Mouse (Mus musculus) cerebellum, adult 9-10 months (tissue): ENCODE measurements around the gene Hoxa1.

Experiments used
- DNase-seq: peaks from one replicate; pipeline ENCODE4 v3.0.0; 2022

The Hoxa1 gene

GRCm38 (mm10) chr6:52170166-52170897 lies 12.2 kb upstream of the Hoxa1 start:
- DNase-seq = no peak

DNA sequence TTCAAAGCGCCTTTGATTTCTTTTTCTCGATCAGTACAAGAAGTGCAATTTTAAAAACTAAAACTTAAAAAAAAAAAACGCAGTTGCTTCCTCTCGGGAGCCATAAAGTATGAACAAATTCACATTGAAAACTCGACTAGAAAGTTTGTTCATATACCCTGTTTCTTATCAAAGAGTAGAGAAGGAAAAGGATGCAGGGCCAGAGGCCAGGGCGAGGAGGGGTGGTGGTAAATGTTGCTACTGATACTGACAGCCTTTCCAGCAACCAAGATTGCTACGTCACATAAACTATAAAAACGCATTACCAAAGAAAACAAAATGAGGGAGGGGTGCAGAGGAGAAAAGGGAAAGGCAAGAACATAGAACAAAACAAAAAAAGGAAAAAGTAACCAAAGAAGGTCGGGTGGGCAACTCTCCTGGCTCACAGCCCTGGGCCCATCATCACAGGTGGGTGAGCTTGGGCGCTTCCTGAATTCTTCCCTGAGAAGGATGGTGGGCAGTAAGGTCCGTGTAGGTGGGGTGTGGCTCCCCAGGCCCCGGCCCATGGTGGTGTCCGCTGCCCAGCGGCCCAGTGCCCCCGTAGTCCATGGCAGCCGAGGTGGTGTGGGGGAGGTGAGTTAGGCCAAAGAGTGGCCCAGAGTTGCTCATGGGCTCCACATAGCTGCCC lies 11.5 kb upstream of the Hoxa1 start:
- no peak for DNase-seq

DNA sequence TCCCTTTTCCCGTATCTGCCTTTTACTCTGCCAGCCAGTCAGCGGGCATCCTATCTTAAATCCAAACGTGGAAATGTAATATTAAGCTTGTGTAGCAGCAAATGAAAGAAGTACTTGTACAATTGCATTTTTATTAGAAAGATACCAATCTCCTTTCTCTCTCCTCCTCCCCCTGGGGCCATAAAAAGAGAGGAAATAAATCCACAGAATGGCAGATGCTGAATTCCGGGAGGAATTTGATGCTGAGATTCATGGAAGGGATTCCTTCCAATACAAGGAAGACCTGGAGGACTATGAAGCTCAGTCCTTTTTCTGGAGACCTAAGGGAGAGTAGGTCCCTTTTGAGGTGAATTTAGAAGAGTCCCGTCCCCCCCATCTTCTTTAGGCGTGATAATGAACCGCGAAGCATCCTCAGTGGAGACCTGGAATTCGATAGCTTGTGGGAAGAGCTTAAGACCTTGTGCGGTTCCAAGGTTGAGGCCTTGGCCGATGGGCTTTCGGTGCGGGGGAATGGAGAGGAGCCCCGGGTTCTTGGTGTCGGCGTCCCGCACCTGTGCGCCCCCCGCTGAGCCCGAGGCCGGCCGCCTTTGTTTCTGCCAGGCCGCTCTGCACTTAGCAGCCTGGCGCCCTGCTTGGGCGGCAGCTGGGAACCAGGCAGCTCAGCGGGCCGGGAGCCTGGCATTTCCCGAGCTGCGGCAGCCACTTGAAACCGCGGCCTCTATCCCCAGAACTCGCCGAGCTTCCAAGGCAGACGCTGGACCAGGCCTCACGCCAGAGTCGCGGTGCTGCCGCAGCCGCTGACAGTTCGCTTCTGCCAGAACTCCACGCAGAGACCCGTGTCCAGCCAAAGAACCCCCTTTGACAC lies 10.3 kb upstream of the Hoxa1 start:
- DNase-seq = no peak

GRCm38 (mm10) chr6:52167736-52168161 lies 9.6 kb upstream of the Hoxa1 start:
- DNase-seq = no peak

- DNase-seq = no peak
These were observed 9.1 kb upstream of the Hoxa1 start for GRCm38 (mm10) chr6:52167176-52167575.

- DNase-seq = no peak
These were observed 8.4 kb upstream of the Hoxa1 start for GRCm38 (mm10) chr6:52166431-52167077.

DNA sequence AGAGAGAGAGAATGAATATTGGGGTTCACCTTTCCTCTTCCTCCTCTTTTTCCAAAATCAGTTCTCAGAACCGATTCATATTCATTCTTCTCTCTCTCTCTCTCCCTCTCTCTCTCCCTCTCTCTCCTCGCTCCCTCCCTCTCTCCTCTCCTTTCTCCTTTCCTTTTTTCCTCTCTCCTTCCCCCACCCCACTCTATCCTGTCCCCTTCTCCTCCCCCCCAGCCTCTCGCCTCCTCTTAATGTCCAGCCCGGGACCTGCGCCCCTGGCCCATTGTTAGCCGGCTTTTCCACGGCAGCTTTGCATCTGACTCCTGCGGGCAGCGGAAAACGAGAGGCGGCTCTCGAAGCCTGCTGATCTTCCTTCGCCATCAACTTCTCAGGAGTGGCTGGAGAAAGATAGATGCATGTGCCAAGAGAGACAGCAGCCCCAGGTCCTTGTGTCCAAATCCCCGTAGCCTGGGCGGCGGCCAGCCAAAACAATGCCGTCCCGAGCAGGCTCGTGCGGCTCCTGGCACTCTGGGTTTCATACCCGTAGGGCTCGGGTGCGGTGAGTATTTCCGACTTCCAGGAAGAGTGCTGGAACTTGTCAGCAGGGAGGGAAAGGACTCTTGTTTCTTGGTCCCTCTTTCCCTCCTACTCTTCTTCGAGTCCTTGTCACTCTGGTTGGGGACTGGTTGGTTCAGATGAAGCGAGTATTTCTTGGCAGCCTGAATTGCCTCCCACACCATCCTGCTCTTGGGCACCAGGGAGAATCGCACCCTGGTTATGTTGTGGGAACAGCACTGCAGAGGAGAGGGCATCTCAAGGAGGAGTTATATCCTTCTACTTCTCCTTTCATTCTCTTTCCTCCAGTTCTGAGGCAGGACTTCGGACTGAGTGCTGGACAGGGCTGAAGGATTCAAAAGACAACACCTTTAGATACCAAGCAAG lies 7.6 kb upstream of the Hoxa1 start:
- no peak for DNase-seq

DNA sequence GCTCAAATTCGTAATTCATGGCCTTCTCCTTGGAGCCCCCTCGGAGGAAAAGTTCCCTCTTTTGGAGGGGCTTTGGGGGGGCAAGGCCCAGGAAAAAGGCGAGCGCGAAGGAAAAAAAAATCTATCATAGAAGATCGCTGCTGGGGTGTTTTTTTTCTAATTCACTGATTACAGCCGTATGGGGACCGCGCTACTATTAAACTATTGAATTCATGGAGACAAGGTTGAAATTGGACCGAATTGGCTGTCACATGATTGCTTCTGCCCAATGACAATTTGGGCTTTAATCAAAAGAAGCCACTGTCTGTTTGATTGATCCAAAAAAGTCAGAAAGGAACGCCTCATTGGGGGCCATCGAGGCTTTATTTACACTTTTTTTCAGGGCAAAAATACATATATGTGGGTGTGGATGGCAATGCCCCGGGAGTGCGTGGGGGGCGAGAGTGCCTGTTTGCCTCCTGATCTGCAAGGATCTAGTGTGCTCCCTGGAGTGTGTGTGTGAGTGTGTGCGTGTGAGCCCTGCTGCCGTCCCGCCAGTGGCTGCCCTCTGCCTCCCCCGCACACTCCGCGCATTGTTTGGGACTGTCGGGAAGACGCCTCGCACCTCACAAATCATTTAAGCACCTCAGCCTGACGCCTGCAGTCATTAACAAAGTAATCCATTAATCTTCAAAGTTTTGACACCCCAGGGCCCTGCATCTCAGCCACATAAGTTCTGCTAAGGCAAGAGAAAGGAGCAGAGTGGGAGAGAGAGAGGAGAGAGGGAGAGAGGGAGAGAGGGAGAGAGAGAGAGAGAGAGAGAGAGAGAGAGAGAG lies 6.7 kb upstream of the Hoxa1 start, which contains the start of gene Hoxa2:
Gene Hoxa2 (minus strand): TSS at position 206 of the 815 bp plus-strand sequence.
- DNase-seq = no peak

- no peak for DNase-seq
These were observed 6.0 kb upstream of the Hoxa1 start for GRCm38 (mm10) chr6:52164051-52164625.

GRCm38 (mm10) chr6:52163366-52164031 lies 5.4 kb upstream of the Hoxa1 start:
- DNase-seq = no peak

DNA sequence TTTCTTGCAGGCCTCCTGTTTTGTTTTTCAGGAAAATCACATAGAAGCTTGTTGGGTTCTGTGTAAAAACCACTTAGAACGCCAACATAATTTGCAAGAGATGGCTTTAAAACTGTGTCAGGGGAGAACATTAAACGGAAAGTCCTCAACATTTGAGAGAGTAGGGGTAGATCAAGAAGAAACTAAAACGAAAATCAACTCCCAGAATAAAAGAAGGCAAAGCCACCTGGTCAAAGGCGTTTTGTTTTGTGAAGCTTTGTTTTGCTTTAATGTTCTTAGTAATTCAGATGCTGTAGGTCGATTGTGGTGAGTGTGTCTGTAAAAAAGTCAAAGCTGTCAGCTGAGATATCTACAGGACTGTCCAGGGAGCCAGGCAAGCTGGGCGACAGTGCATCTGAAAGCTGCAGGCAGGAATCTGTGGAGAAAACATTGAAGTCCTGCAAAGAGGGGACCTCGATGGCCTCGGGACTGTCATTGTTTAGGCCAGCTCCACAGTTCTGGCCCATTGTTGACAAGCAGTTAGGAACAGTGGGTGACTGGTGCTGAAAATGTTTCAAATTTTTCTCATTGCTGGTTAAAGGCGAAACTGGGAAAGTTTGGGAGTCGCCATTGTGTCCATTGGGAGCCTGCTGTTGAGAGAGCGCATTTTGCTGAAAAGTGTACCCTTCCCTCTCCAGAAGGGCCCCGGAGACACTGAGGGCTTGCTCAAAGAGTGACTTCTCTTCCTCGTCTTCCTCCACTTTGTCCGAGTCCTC lies 4.7 kb upstream of the Hoxa1 start:
- DNase-seq = no peak

DNA sequence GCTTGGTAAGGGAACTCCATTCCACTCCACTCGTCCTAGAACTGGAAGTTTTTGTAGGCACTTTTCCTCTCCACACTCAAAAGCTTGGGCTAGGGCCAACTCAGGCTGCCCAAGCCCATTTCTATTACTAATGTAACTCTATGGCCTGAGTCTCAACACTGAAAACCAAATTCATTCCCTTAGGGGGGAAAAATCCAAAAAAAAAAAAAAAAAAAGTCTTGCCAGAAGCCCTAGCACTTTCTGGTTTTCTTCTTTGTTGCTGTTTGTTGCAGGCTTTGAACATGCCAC lies 3.9 kb upstream of the Hoxa1 start:
- no peak for DNase-seq

GRCm38 (mm10) chr6:52161336-52162092 lies 3.4 kb upstream of the Hoxa1 start:
- no peak for DNase-seq

GRCm38 (mm10) chr6:52160511-52161335 lies 2.6 kb upstream of the Hoxa1 start:
- no peak for DNase-seq

DNA sequence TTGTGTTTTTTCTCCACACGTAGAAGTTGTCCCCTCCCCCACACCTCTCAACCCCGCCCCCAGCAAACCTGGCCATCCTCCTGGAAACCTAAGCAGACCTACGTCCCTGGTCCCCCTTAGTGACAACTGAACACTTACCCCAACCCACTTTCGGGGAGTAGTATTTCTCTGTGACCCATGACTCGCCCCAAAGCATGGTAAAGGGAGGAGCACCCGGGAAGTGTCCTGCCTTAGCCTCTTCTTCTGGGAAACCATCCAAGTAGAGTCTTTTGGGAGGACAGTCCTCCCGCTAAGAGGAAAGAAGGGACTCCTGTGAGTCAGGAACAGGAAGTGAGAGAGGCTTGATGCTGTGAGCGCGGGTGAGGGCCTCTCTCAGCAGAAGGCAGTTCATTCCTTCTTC lies 1.9 kb upstream of the Hoxa1 start:
- DNase-seq = no peak

GRCm38 (mm10) chr6:52159164-52159761 lies 1.1 kb upstream of the Hoxa1 start:
- DNase-seq = no peak
